Mouse (Mus musculus) neural tube, embryonic 11.5 days (tissue): ENCODE results near the gene Rock2. TPM values are rescaled to one million over a fixed set of nuclear protein-coding genes. Genes with fewer than 3 reads are reported as not detected.

Experiments used
- ATAC-seq: fragments of 200-750 bp; cut with Nextera tagmentation; 2 replicates; pipeline ENCODE4 v1.8.0; 2017; ENCODE audit warnings: moderate number of reproducible peaks, mild to moderate bottlenecking, moderate TSS enrichment, moderate library complexity; ENCODE audit not compliant: insufficient read depth, low FRiP score, low TSS enrichment
- DNase-seq: peaks from one replicate; pipeline ENCODE4 v3.0.0-alpha.2; 2015; ENCODE audit warnings: low spot score
- H3K27ac ChIP-seq: fragments of 300-500 bp; sonication (generic); 2 replicates; pipeline ENCODE4 v1.5.1; 2014; ENCODE audit warnings: low read depth, mild to moderate bottlenecking, low read length
- H3K27me3 ChIP-seq: fragments of 300-500 bp; sonication (generic); 2 replicates; pipeline ENCODE4 v1.6.1; 2014; ENCODE audit warnings: mild to moderate bottlenecking, low read length, mixed read lengths; ENCODE audit not compliant: control insufficient read depth, insufficient read depth
- H3K36me3 ChIP-seq: fragments of 300-500 bp; sonication (generic); 2 replicates; pipeline ENCODE4 v1.6.1; 2014; ENCODE audit warnings: mild to moderate bottlenecking, low read length, moderate library complexity, mixed read lengths; ENCODE audit not compliant: control insufficient read depth, insufficient read depth
- H3K4me1 ChIP-seq: fragments of 300-500 bp; sonication (generic); 2 replicates; pipeline ENCODE4 v1.6.1; 2014; ENCODE audit warnings: low read length, mixed read lengths; ENCODE audit not compliant: control insufficient read depth, insufficient read depth
- H3K4me2 ChIP-seq: fragments of 300-500 bp; sonication (generic); 2 replicates; pipeline ENCODE4 v1.6.1; 2014; ENCODE audit warnings: low read depth, mild to moderate bottlenecking, moderate library complexity
- H3K4me3 ChIP-seq: fragments of 300-500 bp; sonication (generic); 2 replicates; pipeline ENCODE4 v1.5.1; 2014; ENCODE audit warnings: low read depth, low read length
- H3K9ac ChIP-seq: fragments of 300-500 bp; sonication (generic); 2 replicates; pipeline ENCODE4 v1.6.1; 2014; ENCODE audit warnings: mild to moderate bottlenecking, low read length
- H3K9me3 ChIP-seq: fragments of 300-500 bp; sonication (generic); 2 replicates; pipeline ENCODE4 v1.6.1; 2016; ENCODE audit warnings: low read length; ENCODE audit not compliant: control insufficient read depth
- WGBS: fragments of 180-500 bp; shearing (Covaris S2); extraction: QIAGEN DNeasy Blood & Tissue Kit; methylation state at CpG from one replicate; pipeline ENCODE4 v1.1.7; 2014; 5-methylcytosine and 5-hydroxymethylcytosine counted together
- polyA plus RNA-seq: library from polyadenylated mRNA; unstranded; fragments of >200 nt; fragmentation: Nextera tagmentation; extraction: Ambion mirVana; gene quantifications from 2 replicates; pipeline ENCODE4 v1.2.1, GENCODE M21; 2014

The Rock2 gene
- polyA plus RNA-seq, 1 experiment from 2014 or later: 14.8 TPM

DNA sequence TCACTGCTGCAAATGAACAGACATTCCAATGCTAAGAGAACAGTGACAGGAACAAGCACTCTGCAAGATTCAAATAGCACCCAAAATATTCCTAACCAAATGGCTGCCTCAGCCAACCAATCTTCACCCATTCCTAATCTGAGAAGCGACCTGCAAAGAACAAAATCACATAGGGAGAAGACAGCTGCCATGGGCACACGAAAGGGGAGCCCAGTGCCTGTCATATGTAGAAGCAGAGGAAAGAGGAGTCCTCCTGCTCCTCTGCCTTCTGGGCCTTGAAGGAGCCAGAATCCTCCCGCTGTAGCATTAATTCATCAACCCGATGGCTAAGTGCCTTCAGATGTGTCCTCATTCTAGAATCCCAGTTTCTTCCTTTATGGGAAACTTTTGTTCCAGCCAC lies 10.2 kb upstream of the Rock2 start:
- H3K4me3 ChIP-seq: no peak overlapping the region
- ATAC-seq (no peak), DNase-seq (no peak)
- H3K4me1 ChIP-seq: no peaks in the 10 kb centered on the region
- H3K9me3 ChIP-seq: no peaks in the 10 kb centered on the region
- no peak overlapping the region for H3K27ac ChIP-seq
- no peaks in the 10 kb centered on the region for H3K27me3 ChIP-seq
- WGBS: 92% methylated on average over 4 of the region's 4 CpGs
- no peak overlapping the region for H3K4me2 ChIP-seq
- no peak overlapping the region for H3K9ac ChIP-seq
- no peaks in the 10 kb centered on the region for H3K36me3 ChIP-seq

DNA sequence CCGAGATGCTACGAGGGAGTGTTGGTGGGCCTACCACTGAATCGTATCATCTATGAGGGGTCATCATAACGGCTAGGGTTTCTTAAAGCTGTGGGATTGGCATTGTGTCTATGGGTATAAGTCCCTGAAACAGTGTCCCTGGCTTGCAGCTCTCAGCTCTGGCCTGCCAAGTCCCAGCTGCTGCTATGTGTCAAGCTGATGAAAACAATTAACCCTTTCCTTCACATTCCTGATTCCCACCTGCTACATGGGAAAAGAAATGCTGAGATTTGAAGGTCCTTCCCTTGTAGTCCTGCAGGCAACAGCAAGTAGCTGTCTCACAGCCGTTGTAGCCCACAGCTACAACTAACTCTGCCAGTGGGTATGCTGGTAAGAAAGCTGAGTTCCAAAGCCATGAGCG lies 8.3 kb upstream of the Rock2 start:
- Histone ChIP-seq H3K9me3 (no peaks in the 10 kb centered on the region), H3K4me3 (no peak overlapping the region), H3K27me3 (no peaks in the 10 kb centered on the region), H3K27ac (no peak overlapping the region), H3K9ac (no peak overlapping the region), H3K4me2 (no peak overlapping the region), H3K4me1 (no peaks in the 10 kb centered on the region), H3K36me3 (no peaks in the 10 kb centered on the region)
- no peak for ATAC-seq
- DNase-seq: no peak
- 93% methylated on average over 6 of the region's 6 CpGs for WGBS

DNA sequence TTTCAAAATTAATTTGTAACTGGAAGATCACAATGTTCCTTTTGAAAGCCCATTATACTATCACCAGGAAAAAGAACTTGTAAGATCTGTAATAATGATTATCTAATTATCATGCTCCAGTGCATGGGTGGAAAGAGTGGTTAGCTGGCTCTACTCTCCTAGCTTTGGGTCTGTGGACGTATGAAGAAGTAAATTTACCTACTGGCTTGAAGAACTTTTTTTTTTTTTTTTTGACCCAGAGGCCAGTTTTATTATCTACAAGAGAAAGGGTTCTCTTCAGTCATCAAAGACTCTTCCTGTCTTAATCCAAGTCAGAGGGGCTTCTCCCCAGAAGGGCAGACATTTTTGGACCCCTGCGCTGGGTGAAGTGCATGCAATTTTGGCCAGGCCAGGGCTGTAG lies 1.7 kb upstream of the Rock2 start:
- Histone ChIP-seq H3K36me3 (no peaks in the 10 kb centered on the region), H3K27me3 (no peaks in the 10 kb centered on the region), H3K4me3 (no peak overlapping the region), H3K4me2 (no peak overlapping the region), H3K4me1 (0 out of 2 replicates have a peak, but pooled peaks cover 2% of the 10 kb centered on the region), H3K9me3 (no peaks in the 10 kb centered on the region), H3K27ac (no peak overlapping the region), H3K9ac (no peak overlapping the region)
- ATAC-seq (no peak), DNase-seq (no peak)
- WGBS: 77% methylated on average over 2 of the region's 2 CpGs

DNA sequence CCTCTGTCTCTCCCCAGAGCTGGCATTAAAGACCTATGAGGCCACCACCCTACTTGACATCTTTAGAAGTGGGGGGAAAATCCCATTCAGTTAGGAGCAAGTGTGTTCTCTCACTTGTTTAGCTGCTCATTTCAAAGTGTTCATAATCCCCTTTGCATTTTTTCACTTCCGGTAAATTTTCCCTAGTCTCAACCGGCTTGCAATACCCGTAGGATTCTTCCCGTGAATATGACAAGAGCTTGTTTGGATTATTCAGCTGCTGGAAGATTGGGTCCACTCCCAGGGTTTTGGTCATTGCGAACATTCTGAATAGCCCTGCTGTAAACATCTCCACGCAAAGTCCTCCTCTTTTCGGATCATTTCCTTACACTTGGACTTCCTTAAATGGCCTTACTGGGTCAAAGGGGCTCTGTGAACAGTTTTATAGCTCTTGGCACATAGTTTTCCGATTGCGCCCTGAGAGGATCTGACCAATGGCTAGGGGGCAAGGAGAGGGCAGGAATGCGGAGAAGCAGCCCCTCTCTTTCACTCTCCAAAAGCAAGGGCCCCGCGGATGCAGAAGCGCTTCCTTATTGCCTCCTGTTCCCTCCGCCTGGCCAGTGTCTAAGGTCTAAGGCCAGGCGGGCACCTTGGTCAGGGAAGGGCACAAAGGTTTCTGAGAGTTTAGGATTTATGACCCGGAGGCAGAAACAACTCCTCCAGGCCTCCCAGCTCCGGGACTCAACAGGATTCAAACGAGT lies 869 bp upstream of the Rock2 start:
- Histone ChIP-seq H3K27me3 (no peaks in the 10 kb centered on the region), H3K4me3 (peak overlapping the region; percentile 87), H3K27ac (peak overlapping the region; percentile 91), H3K4me2 (peak overlapping the region; percentile 86), H3K9me3 (no peaks in the 10 kb centered on the region), H3K9ac (peak overlapping the region; percentile 91), H3K36me3 (no peaks in the 10 kb centered on the region), H3K4me1 (0 out of 2 replicates have a peak, but pooled peaks cover 2% of the 10 kb centered on the region)
- WGBS: 2% methylated on average over 18 of the region's 18 CpGs
- DNase-seq (no peak), ATAC-seq (no peak)

DNA sequence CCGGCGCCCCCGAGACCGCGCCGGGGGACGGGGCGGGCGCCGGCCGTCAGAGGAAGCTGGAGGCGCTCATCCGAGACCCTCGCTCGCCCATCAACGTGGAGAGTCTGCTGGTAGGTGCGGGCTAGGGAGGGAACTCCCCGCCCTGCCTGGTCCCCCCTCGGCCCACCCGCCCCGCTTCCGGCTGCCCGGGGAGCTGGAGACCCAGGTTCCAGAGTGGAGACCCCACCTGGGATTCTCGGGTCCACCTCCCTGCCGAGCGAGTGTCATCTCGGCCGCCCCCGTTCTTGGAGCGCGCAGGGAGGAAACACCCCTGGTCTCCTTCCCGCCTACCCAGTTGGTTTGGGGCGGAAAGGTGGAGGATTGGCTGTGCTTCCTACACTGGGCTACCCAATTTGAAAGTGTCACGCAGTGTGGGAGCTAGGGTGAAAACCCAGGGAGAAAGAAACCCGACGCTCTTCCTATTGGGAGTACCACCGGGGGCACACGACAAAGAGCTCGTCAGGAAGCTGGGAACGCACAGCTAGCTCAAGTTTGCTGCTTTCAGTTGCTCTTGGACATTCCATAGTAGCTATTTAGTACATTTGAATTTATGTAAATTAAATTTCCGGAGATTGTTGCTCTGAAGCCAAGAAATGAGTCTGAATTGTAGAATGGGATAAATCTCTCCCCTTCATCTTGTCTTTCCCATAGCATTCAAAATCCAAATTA lies 680 bp downstream of the Rock2 start:
- Histone ChIP-seq H3K36me3 (no peaks in the 10 kb centered on the region), H3K27me3 (no peaks in the 10 kb centered on the region), H3K4me1 (0 out of 2 replicates have a peak, but pooled peaks cover 2% of the 10 kb centered on the region), H3K4me3 (peak overlapping the region; percentile 87), H3K27ac (peak overlapping the region; percentile 91), H3K4me2 (peak overlapping the region; percentile 86), H3K9ac (peak overlapping the region; percentile 91), H3K9me3 (no peaks in the 10 kb centered on the region)
- peak; percentile 54 for DNase-seq
- peak; percentile 71 for ATAC-seq
- WGBS: 0% methylated on average over 37 of the region's 41 CpGs

DNA sequence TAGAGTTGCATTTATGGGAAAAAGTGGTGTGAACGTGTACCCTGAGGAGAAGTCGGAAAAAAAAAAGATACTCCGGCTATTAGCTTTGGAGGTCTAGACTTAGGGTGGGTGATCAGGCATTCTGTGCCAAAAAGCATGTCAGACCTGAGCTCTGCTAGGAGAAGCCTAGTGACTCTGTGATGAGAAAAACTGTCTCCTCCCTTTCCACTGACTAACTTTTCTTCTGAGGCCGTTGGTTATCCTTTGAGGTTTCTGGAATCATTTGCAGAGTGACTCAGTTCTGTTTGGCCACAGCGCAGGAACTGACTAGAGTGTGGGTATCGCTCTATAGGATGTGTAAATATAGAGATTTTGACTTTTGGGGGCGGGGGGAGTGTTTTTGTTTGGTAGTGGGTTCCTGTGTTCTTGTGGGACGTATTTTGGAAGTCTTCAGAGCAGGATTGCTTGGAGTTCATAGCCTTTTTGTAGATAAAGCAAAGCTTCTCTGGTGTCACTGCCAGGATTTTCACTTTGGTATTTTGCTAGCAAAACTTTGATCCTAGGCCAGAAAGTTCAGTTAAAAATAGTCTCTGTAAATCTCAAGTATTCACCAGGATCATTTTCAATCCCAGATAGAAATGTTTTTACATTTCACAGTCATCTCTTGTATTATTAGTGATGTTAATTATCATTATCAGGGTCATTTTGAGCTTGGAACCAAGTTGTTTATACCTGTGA lies 1.5 kb downstream of the Rock2 start:
- 0 out of 2 replicates have a peak, but pooled peaks cover 2% of the 10 kb centered on the region for H3K4me1 ChIP-seq
- peak overlapping the region; percentile 86 for H3K4me2 ChIP-seq
- no peaks in the 10 kb centered on the region for H3K36me3 ChIP-seq
- no peak overlapping the region for H3K27ac ChIP-seq
- peak overlapping the region; percentile 87 for H3K4me3 ChIP-seq
- ATAC-seq (no peak), DNase-seq (no peak)
- no peaks in the 10 kb centered on the region for H3K9me3 ChIP-seq
- 27% methylated on average over 8 of the region's 8 CpGs for WGBS
- H3K9ac ChIP-seq: peak overlapping the region; percentile 91
- H3K27me3 ChIP-seq: no peaks in the 10 kb centered on the region

DNA sequence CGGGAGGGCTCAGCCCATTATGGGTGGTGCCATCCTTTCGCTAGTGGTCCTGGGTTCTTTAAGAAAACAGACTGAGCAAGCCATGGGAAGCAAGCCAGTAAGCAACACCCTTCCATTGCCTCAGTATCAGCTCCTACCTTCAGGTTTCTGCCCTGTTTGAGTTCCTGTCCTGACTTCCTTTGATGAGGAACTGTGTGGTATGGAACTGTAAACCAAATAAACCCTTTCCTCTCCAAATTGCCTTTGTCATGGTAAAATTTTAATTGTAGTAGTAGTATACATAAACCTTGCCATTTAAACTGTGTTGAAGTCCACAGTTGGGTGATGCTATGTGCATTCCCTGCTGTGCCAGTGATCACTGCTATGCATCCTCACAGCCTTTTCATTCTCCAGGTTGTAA lies 2.5 kb downstream of the Rock2 start:
- Histone ChIP-seq H3K36me3 (no peaks in the 10 kb centered on the region), H3K9me3 (no peaks in the 10 kb centered on the region), H3K27ac (no peak overlapping the region), H3K9ac (no peak overlapping the region), H3K4me2 (no peak overlapping the region; the same call in 1 of the 2 replicates), H3K27me3 (no peaks in the 10 kb centered on the region), H3K4me3 (no peak overlapping the region), H3K4me1 (0 out of 2 replicates have a peak, but pooled peaks cover 2% of the 10 kb centered on the region)
- DNase-seq: no peak
- ATAC-seq: no peak
- WGBS: 64% methylated on average over 2 of the region's 2 CpGs

DNA sequence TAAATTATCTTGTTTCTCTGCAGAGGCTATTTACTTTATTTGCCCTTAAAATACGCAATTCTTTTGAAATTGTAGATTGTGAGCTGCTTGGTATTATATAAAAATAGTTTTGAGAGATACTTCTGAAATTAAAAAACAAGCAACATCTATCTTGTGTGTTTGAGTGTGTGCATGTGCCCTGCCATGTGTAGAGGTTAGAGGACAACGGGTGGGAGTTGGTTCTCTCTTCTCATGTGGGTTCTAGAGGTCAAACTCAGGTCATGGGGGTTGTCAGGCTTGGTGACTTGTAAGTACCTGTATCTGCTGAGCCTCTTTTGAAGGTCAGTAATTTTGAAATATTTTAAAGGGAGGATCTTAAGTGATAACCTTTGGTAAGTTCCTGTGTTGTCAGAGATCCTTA lies 3.5 kb downstream of the Rock2 start:
- no peak for DNase-seq
- WGBS: 47% methylated on average over 2 of the region's 2 CpGs
- Histone ChIP-seq H3K27ac (no peak overlapping the region), H3K9me3 (no peaks in the 10 kb centered on the region), H3K4me1 (0 out of 2 replicates have a peak, but pooled peaks cover 2% of the 10 kb centered on the region), H3K9ac (no peak overlapping the region), H3K4me2 (no peak overlapping the region), H3K27me3 (no peaks in the 10 kb centered on the region), H3K4me3 (no peak overlapping the region), H3K36me3 (no peaks in the 10 kb centered on the region)
- ATAC-seq: no peak
